Mouse (Mus musculus): ENCODE results near the gene H2-DMa. TPM values are rescaled to one million over a fixed set of nuclear protein-coding genes. Genes with fewer than 3 reads are reported as not detected.
A peak's percentile ranks its signal among the peaks of the same experiment; 100 is the strongest.

Gene H2-DMa
- polyA plus RNA-seq, 1 experiment from 2014 or later, result 5.5 TPM

- no peaks in the 10 kb centered on the region for H3K9me3 ChIP-seq (replicated peaks; ENCODE audit: control insufficient read depth, low read length)
- H3K4me3 ChIP-seq (ENCODE audit: low read depth, low read length), result peak overlapping the region; percentile 46
- no peak overlapping the region for H3K27ac ChIP-seq (ENCODE audit: low read length)
- H3K4me1 ChIP-seq (ENCODE audit: control insufficient read depth, low read depth, low read length), result peaks cover 7% of the 10 kb centered on the region
- no peak overlapping the region for H3K9ac ChIP-seq (ENCODE audit: low read depth, low read length)
- WGBS (ENCODE audit: insufficient replicate concordance), result 6% methylated on average over 31 of the region's 31 CpGs
- H3K27me3 ChIP-seq (ENCODE audit: control insufficient read depth, insufficient read depth, low read depth, low read length), result peaks cover 13% of the 10 kb centered on the region
- no peaks in the 10 kb centered on the region for H3K36me3 ChIP-seq (ENCODE audit: control insufficient read depth, insufficient read depth)
- peak; percentile 92 for ATAC-seq (ENCODE audit: low read depth)
- H3K4me2 ChIP-seq (ENCODE audit: low read depth, low read length), result peak overlapping the region; percentile 59
Measured at GRCm38 (mm10) chr17:34135297-34136224, 16.2 kb downstream of the H2-DMa start.

GRCm38 (mm10) chr17:34137601-34138000, 18.3 kb downstream of the H2-DMa start:
- no peak overlapping the region for H3K4me2 ChIP-seq (ENCODE audit: low read depth, low read length)
- no peak overlapping the region for H3K4me3 ChIP-seq (ENCODE audit: low read depth, low read length)
- peaks cover 19% of the 10 kb centered on the region for H3K27me3 ChIP-seq (ENCODE audit: control insufficient read depth, insufficient read depth, low read depth, low read length)
- peaks cover 7% of the 10 kb centered on the region for H3K4me1 ChIP-seq (ENCODE audit: control insufficient read depth, low read depth, low read length)
- WGBS (ENCODE audit: insufficient replicate concordance), result 66% methylated on average over 7 of the region's 7 CpGs
- H3K9me3 ChIP-seq (replicated peaks; ENCODE audit: control insufficient read depth, low read length), result no peaks in the 10 kb centered on the region
- H3K27ac ChIP-seq (ENCODE audit: low read length), result no peak overlapping the region
- H3K9ac ChIP-seq (ENCODE audit: low read depth, low read length), result no peak overlapping the region
- no peaks in the 10 kb centered on the region for H3K36me3 ChIP-seq (ENCODE audit: control insufficient read depth, insufficient read depth)
- no peak for ATAC-seq (ENCODE audit: low read depth)

- H3K27ac ChIP-seq (ENCODE audit: low read length), result no peak overlapping the region
- ATAC-seq (ENCODE audit: low read depth), result no peak
- peaks cover 19% of the 10 kb centered on the region for H3K27me3 ChIP-seq (ENCODE audit: control insufficient read depth, insufficient read depth, low read depth, low read length)
Measured at GRCm38 (mm10) chr17:34138655-34139054, 19.3 kb downstream of the H2-DMa start.

GRCm38 (mm10) chr17:34139416-34139815, 20.1 kb downstream of the H2-DMa start:
- H3K36me3 ChIP-seq (ENCODE audit: control insufficient read depth, insufficient read depth), result no peaks in the 10 kb centered on the region
- H3K9ac ChIP-seq (ENCODE audit: low read depth, low read length), result 0 out of 2 replicates have a peak overlapping the region, but pooled peaks have one; percentile 22
- WGBS (ENCODE audit: insufficient replicate concordance), result 12% methylated on average over 16 of the region's 16 CpGs
- no peak overlapping the region for H3K27ac ChIP-seq (ENCODE audit: low read length)
- peak overlapping the region; percentile 53 for H3K4me2 ChIP-seq (ENCODE audit: low read depth, low read length)
- H3K4me3 ChIP-seq (ENCODE audit: low read depth, low read length), result peak overlapping the region; percentile 25; the same call in 1 of the 2 replicates
- H3K4me1 ChIP-seq (ENCODE audit: control insufficient read depth, low read depth, low read length), result peaks cover 7% of the 10 kb centered on the region
- H3K9me3 ChIP-seq (replicated peaks; ENCODE audit: control insufficient read depth, low read length), result no peaks in the 10 kb centered on the region
- peaks cover 19% of the 10 kb centered on the region for H3K27me3 ChIP-seq (ENCODE audit: control insufficient read depth, insufficient read depth, low read depth, low read length)
- ATAC-seq (ENCODE audit: low read depth), result no peak

More at GRCm38 (mm10) chr17:34138655-34139054, 19.3 kb downstream of the H2-DMa start:
- Histone ChIP-seq H3K4me1 (ENCODE audit: control insufficient read depth, low read depth, low read length) (peaks cover 7% of the 10 kb centered on the region), H3K4me3 (ENCODE audit: low read depth, low read length) (no peak overlapping the region), H3K9me3 (replicated peaks; ENCODE audit: control insufficient read depth, low read length) (no peaks in the 10 kb centered on the region), H3K36me3 (ENCODE audit: control insufficient read depth, insufficient read depth) (no peaks in the 10 kb centered on the region), H3K4me2 (ENCODE audit: low read depth, low read length) (no peak overlapping the region), H3K9ac (ENCODE audit: low read depth, low read length) (no peak overlapping the region)
- WGBS (ENCODE audit: insufficient replicate concordance), result 77% methylated on average over 7 of the region's 7 CpGs

GRCm38 (mm10) chr17:34140240-34140639, 20.9 kb downstream of the H2-DMa start:
- Histone ChIP-seq H3K27ac (ENCODE audit: low read length) (no peak overlapping the region), H3K9me3 (replicated peaks; ENCODE audit: control insufficient read depth, low read length) (no peaks in the 10 kb centered on the region), H3K4me1 (ENCODE audit: control insufficient read depth, low read depth, low read length) (peaks cover 7% of the 10 kb centered on the region), H3K9ac (ENCODE audit: low read depth, low read length) (no peak overlapping the region), H3K4me3 (ENCODE audit: low read depth, low read length) (no peak overlapping the region), H3K4me2 (ENCODE audit: low read depth, low read length) (peak overlapping the region; percentile 53; the same call in 1 of the 2 replicates), H3K27me3 (ENCODE audit: control insufficient read depth, insufficient read depth, low read depth, low read length) (peaks cover 19% of the 10 kb centered on the region), H3K36me3 (ENCODE audit: control insufficient read depth, insufficient read depth) (no peaks in the 10 kb centered on the region)
- 7% methylated on average over 5 of the region's 5 CpGs for WGBS (ENCODE audit: insufficient replicate concordance)
- no peak for ATAC-seq (ENCODE audit: low read depth)

- 30% methylated on average over 4 of the region's 4 CpGs for WGBS (ENCODE audit: insufficient replicate concordance)
- H3K4me3 ChIP-seq (ENCODE audit: low read depth, low read length), result no peak overlapping the region
- no peak for ATAC-seq (ENCODE audit: low read depth)
- no peak overlapping the region for H3K9ac ChIP-seq (ENCODE audit: low read depth, low read length)
- peaks cover 19% of the 10 kb centered on the region for H3K27me3 ChIP-seq (ENCODE audit: control insufficient read depth, insufficient read depth, low read depth, low read length)
- H3K4me1 ChIP-seq (ENCODE audit: control insufficient read depth, low read depth, low read length), result no peaks in the 10 kb centered on the region; the same call in 1 of the 2 replicates
- no peaks in the 10 kb centered on the region for H3K36me3 ChIP-seq (ENCODE audit: control insufficient read depth, insufficient read depth)
- no peaks in the 10 kb centered on the region for H3K9me3 ChIP-seq (replicated peaks; ENCODE audit: control insufficient read depth, low read length)
- no peak overlapping the region for H3K27ac ChIP-seq (ENCODE audit: low read length)
- H3K4me2 ChIP-seq (ENCODE audit: low read depth, low read length), result no peak overlapping the region
Measured at GRCm38 (mm10) chr17:34141448-34141847, 22.1 kb downstream of the H2-DMa start.

- Histone ChIP-seq H3K9ac (ENCODE audit: low read depth, low read length) (no peak overlapping the region), H3K4me1 (ENCODE audit: control insufficient read depth, low read depth, low read length) (no peaks in the 10 kb centered on the region; the same call in 1 of the 2 replicates), H3K4me2 (ENCODE audit: low read depth, low read length) (peak overlapping the region; percentile 4; the same call in 1 of the 2 replicates), H3K27me3 (ENCODE audit: control insufficient read depth, insufficient read depth, low read depth, low read length) (peaks cover 19% of the 10 kb centered on the region), H3K9me3 (replicated peaks; ENCODE audit: control insufficient read depth, low read length) (no peaks in the 10 kb centered on the region), H3K27ac (ENCODE audit: low read length) (peak overlapping the region; percentile 61), H3K36me3 (ENCODE audit: control insufficient read depth, insufficient read depth) (no peaks in the 10 kb centered on the region), H3K4me3 (ENCODE audit: low read depth, low read length) (no peak overlapping the region)
- no peak for ATAC-seq (ENCODE audit: low read depth)
- 42% methylated on average over 7 of the region's 7 CpGs for WGBS (ENCODE audit: insufficient replicate concordance)
Measured at GRCm38 (mm10) chr17:34142456-34143010, 23.2 kb downstream of the H2-DMa start.

GRCm38 (mm10) chr17:34143033-34143432, 23.7 kb downstream of the H2-DMa start, which contains the start of gene H2-DMb2:
Gene H2-DMb2, plus strand, starts transcription at chr17:34143307.
- Histone ChIP-seq H3K4me1 (ENCODE audit: control insufficient read depth, low read depth, low read length) (no peaks in the 10 kb centered on the region; the same call in 1 of the 2 replicates), H3K9ac (ENCODE audit: low read depth, low read length) (no peak within 1 kb of the TSS), H3K36me3 (ENCODE audit: control insufficient read depth, insufficient read depth) (no peaks in the 10 kb centered on the region), H3K4me3 (ENCODE audit: low read depth, low read length) (no peak within 1 kb of the TSS), H3K27me3 (ENCODE audit: control insufficient read depth, insufficient read depth, low read depth, low read length) (peaks cover 19% of the 10 kb centered on the region), H3K9me3 (replicated peaks; ENCODE audit: control insufficient read depth, low read length) (no peaks in the 10 kb centered on the region), H3K27ac (ENCODE audit: low read length) (peak within 1 kb of the TSS; percentile 61), H3K4me2 (ENCODE audit: low read depth, low read length) (peak within 1 kb of the TSS; percentile 4; the same call in 1 of the 2 replicates)
- peak; percentile 39 for ATAC-seq (ENCODE audit: low read depth)
- 13% methylated on average over 7 of the region's 7 CpGs for WGBS (ENCODE audit: insufficient replicate concordance)

Data from liver, embryonic 16.5 days (tissue).